Mouse (Mus musculus) olfactory bulb, adult 2 months (tissue): Measurements from ENCODE around the gene Txlng.

Experiments used
- CTCF ChIP-seq: fragments of 200-500 bp; IDR thresholded peaks from 2 replicates; pipeline ENCODE4 v1.5.1; 2012; ENCODE audit warnings: low read depth, mild to moderate bottlenecking, low read length, moderate library complexity; ENCODE audit not compliant: insufficient read depth
- POLR2A ChIP-seq: fragments of 200-500 bp; IDR thresholded peaks from 2 replicates; pipeline ENCODE4 v1.6.1; 2012; ENCODE audit warnings: mild to moderate bottlenecking, low read depth, low read length, moderate library complexity; ENCODE audit not compliant: insufficient read depth

- TF ChIP-seq CTCF = no peak
- no peak for TF ChIP-seq POLR2A
Measured at GRCm38 (mm10) chrX:162831542-162831941, 2.3 kb upstream of the Txlng start.
